Mouse (Mus musculus): ENCODE data around the gene Prpf6.

DNA sequence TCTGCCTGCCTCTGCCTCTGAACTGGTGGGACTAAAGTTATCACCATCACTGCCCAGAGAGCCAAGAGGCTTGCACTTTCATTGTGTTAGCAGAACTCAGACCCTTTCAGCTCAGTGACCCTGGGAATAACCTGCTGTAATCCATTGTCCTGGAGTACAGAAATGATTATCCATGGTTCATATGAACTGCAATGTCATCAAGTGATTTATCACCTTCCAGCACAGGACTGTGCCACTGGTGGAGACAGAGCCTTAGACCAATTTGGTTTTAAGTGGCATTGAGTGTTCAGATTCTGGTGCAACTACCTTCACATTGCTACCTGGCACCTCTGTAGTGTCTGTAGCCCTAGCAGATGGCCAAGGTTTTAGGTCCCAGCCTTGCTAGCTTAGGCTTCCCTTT is 61.4 kb downstream of the Prpf6 start:
- TF ChIP-seq CTCF (IDR thresholded peaks at IDR 0.05) (no peak), EP300 (IDR thresholded peaks at IDR 0.05) (no peak)

Measured in lung, postnatal 0 days (tissue).